Mouse (Mus musculus) heart, postnatal 0 days (tissue): Measurements from ENCODE around the gene Ankrd28. TPM values are rescaled to one million over a fixed set of nuclear protein-coding genes. Genes with fewer than 3 reads are reported as not detected.
A peak's percentile ranks its signal among the peaks of the same experiment; 100 is the strongest.

Experiments
- ATAC-seq: fragments of 200-750 bp; cut with Nextera tagmentation; 2 replicates; pipeline ENCODE4 v1.8.0; 2017; ENCODE audit warnings: low read depth, moderate number of reproducible peaks, moderate library complexity; ENCODE audit not compliant: insufficient read depth
- DNase-seq: peaks from one replicate; pipeline ENCODE4 v3.0.0-alpha.2; 2016; ENCODE audit warnings: low spot score
- H3K27ac ChIP-seq: fragments of 300-500 bp; sonication (generic); 2 replicates; pipeline ENCODE4 v1.5.1; 2014; ENCODE audit warnings: low read depth, mild to moderate bottlenecking
- H3K27me3 ChIP-seq: fragments of 300-500 bp; sonication (generic); 2 replicates; pipeline ENCODE4 v1.6.1; 2014; ENCODE audit warnings: low read length, mixed read lengths; ENCODE audit not compliant: control insufficient read depth, insufficient read depth
- H3K36me3 ChIP-seq: fragments of 300-500 bp; sonication (generic); replicated peaks from 2 replicates; pipeline ENCODE4 v1.6.1; 2014; ENCODE audit warnings: low read length, mixed read lengths; ENCODE audit not compliant: control insufficient read depth, insufficient read depth
- H3K4me1 ChIP-seq: fragments of 300-500 bp; sonication (generic); 2 replicates; pipeline ENCODE4 v1.6.1; 2014; ENCODE audit warnings: antibody characterized with exemption; ENCODE audit not compliant: control insufficient read depth, insufficient read depth
- H3K4me2 ChIP-seq: fragments of 300-500 bp; sonication (generic); 2 replicates; pipeline ENCODE4 v1.6.1; 2014; ENCODE audit warnings: low read depth, mild to moderate bottlenecking, low read length, moderate library complexity
- H3K4me3 ChIP-seq: fragments of 300-500 bp; sonication (generic); 2 replicates; pipeline ENCODE4 v1.5.1; 2014; ENCODE audit warnings: low read depth, low read length
- H3K9ac ChIP-seq: fragments of 300-500 bp; sonication (generic); replicated peaks from 2 replicates; pipeline ENCODE4 v1.6.1; 2014; ENCODE audit warnings: low read depth, low read length, mixed read lengths
- H3K9me3 ChIP-seq: fragments of 300-500 bp; sonication (generic); replicated peaks from 2 replicates; pipeline ENCODE4 v1.6.1; 2016; ENCODE audit warnings: low read length; ENCODE audit not compliant: control insufficient read depth
- CTCF ChIP-seq: IDR thresholded peaks from 2 replicates; pipeline ENCODE4 v1.5.1; 2016; ENCODE audit warnings: antibody characterized with exemption, control low read depth, low read depth
- EP300 ChIP-seq: IDR thresholded peaks from 2 replicates; pipeline ENCODE4 v1.6.1; 2016; ENCODE audit warnings: antibody characterized with exemption, low read depth
- whole genome bisulfite sequencing: fragments of 180-500 bp; shearing (Covaris S2); extraction: QIAGEN DNeasy Blood & Tissue Kit; methylation state at CpG from one replicate; pipeline ENCODE4 v1.1.7; 2014; 5-methylcytosine and 5-hydroxymethylcytosine counted together
- polyA plus RNA-seq: library from polyadenylated mRNA; unstranded; fragments of >200 nt; fragmentation: Nextera tagmentation; extraction: Ambion mirVana; gene quantifications from 2 replicates; pipeline ENCODE4 v1.2.1, GENCODE M21; 2015
- total RNA-seq: library from RNA; depleted of rRNA; stranded (reverse); fragments of >200 nt; gene quantifications from 2 replicates; pipeline ENCODE4 v1.2.3, GENCODE M21; 2014; ENCODE audit warnings: low replicate concordance

Gene Ankrd28
- total and polyA plus RNA-seq, 2 experiments from 2014 or later, result 4.5 to 17.7 TPM

- H3K27me3 ChIP-seq, result no peaks in the 10 kb centered on the region
- peaks cover 4% of the 10 kb centered on the region; the same call in 1 of the 2 replicates for H3K4me1 ChIP-seq
- no peak overlapping the region for H3K4me2 ChIP-seq
- H3K9me3 ChIP-seq, result no peaks in the 10 kb centered on the region
- no peak for DNase-seq
- H3K27ac ChIP-seq, result no peak overlapping the region
- H3K9ac ChIP-seq, result no peak overlapping the region
- TF ChIP-seq EP300 (no peak), CTCF (no peak)
- no peaks in the 10 kb centered on the region for H3K36me3 ChIP-seq
- no peak overlapping the region for H3K4me3 ChIP-seq
- no peak for ATAC-seq
- 84% methylated on average over 9 of the region's 9 CpGs for WGBS
Observed at GRCm38 (mm10) chr14:31681291-31681690, 149.2 kb downstream of the Ankrd28 start.

GRCm38 (mm10) chr14:31680656-31681055 is 149.8 kb downstream of the Ankrd28 start:
- no peak overlapping the region for H3K9ac ChIP-seq
- no peaks in the 10 kb centered on the region for H3K36me3 ChIP-seq
- H3K4me2 ChIP-seq, result no peak overlapping the region
- DNase-seq (no peak), ATAC-seq (no peak)
- H3K27me3 ChIP-seq, result no peaks in the 10 kb centered on the region
- H3K4me3 ChIP-seq, result no peak overlapping the region
- peaks cover 4% of the 10 kb centered on the region; the same call in 1 of the 2 replicates for H3K4me1 ChIP-seq
- TF ChIP-seq CTCF, result no peak
- no peak for TF ChIP-seq EP300
- no peak overlapping the region for H3K27ac ChIP-seq
- no peaks in the 10 kb centered on the region for H3K9me3 ChIP-seq
- WGBS, result 87% methylated on average over 3 of the region's 3 CpGs

- Histone ChIP-seq H3K36me3 (peaks cover 8% of the 10 kb centered on the region), H3K27ac (0 out of 2 replicates have a peak overlapping the region, but pooled peaks have one; percentile 22), H3K9ac (no peak overlapping the region), H3K4me2 (no peak overlapping the region), H3K4me1 (peaks cover 25% of the 10 kb centered on the region), H3K27me3 (no peaks in the 10 kb centered on the region), H3K9me3 (no peaks in the 10 kb centered on the region), H3K4me3 (no peak overlapping the region)
- ATAC-seq (no peak), DNase-seq (no peak)
- TF ChIP-seq CTCF (no peak), EP300 (no peak)
- WGBS, result 70% methylated on average over 10 of the region's 10 CpGs
Observed at GRCm38 (mm10) chr14:31671635-31672320, 158.7 kb downstream of the Ankrd28 start.

GRCm38 (mm10) chr14:31669642-31670490 is 160.6 kb downstream of the Ankrd28 start:
- WGBS, result 73% methylated on average over 15 of the region's 15 CpGs
- no peaks in the 10 kb centered on the region for H3K9me3 ChIP-seq
- TF ChIP-seq EP300, result peak; percentile 44; the same call in 1 of the 2 replicates
- TF ChIP-seq CTCF, result no peak
- no peak overlapping the region for H3K4me3 ChIP-seq
- peaks cover 9% of the 10 kb centered on the region for H3K36me3 ChIP-seq
- ATAC-seq (peak; percentile 49), DNase-seq (peak; percentile 68)
- H3K27me3 ChIP-seq, result no peaks in the 10 kb centered on the region
- H3K27ac ChIP-seq, result peak overlapping the region; percentile 86
- H3K4me1 ChIP-seq, result peaks cover 25% of the 10 kb centered on the region
- peak overlapping the region; percentile 42 for H3K4me2 ChIP-seq
- 0 out of 2 replicates have a peak overlapping the region, but pooled peaks have one; percentile 8 for H3K9ac ChIP-seq

- ATAC-seq, result peak; percentile 60
- Histone ChIP-seq H3K4me2 (peak overlapping the region; percentile 42), H3K36me3 (peaks cover 9% of the 10 kb centered on the region), H3K4me1 (peaks cover 30% of the 10 kb centered on the region), H3K9me3 (no peaks in the 10 kb centered on the region), H3K27ac (peak overlapping the region; percentile 86), H3K9ac (peak overlapping the region; percentile 8; the same call in 1 of the 2 replicates), H3K27me3 (no peaks in the 10 kb centered on the region), H3K4me3 (no peak overlapping the region)
- DNase-seq, result peak; percentile 80
- no peak for TF ChIP-seq CTCF
- TF ChIP-seq EP300, result no peak
- WGBS, result 25% methylated on average over 13 of the region's 13 CpGs
Observed at GRCm38 (mm10) chr14:31669161-31669611, 161.3 kb downstream of the Ankrd28 start.
